Mouse (Mus musculus) stomach, postnatal 0 days (tissue): ENCODE measurements around the gene Ppp2r5d.

ENCODE experiments used
- CTCF ChIP-seq: IDR thresholded peaks from 2 replicates; pipeline ENCODE4 v1.5.1; 2016; ENCODE audit warnings: antibody characterized with exemption, low read depth, mild to moderate bottlenecking, moderate library complexity
- EP300 ChIP-seq: optimal IDR thresholded peaks from 2 replicates; pipeline ENCODE3; 2016; ENCODE audit warnings: antibody characterized with exemption

- TF ChIP-seq CTCF (no peak), EP300 (no peak)
Observed at GRCm38 (mm10) chr17:46721077-46721476, 16.2 kb upstream of the Ppp2r5d start.
